21 mouse cellular contexts compared by ENCODE assay signal in the genomic region with DNA sequence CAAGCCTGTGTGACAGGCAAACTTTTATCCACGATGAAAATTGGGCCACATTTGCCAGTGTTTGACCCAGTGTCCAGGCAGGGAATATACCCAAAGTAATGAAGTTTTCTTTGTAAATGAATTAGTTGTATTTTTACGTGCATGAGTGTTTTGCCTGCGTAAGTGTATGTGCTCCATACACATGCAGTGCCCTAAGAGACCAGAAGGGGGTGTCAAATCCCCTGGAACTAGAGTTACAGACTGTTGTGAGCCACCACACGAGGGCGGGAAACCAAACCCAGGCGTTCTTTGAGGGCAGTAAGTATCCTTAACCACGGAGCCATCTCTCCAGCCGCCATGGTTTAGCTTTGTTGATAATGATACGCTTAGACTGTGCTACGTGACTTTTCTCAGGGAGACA.
"Had no signal": no experiment of that assay in that cellular context is flagged by ENCODE, and none has a peak within 500 bp of the region (broad histone marks: within the 10 kb centered on the region; RNA-seq: fewer than 3 reads in every experiment).

No protein-coding gene starts in this region.

- H3K27me3 ChIP-seq: megakaryocyte, embryonic 14.5 days; midbrain, embryonic 15.5 days had no signal

- ATAC-seq: intestine, embryonic 15.5 days; midbrain, embryonic 15.5 days had no signal

- DNase-seq: kidney, adult 11 months; kidney, adult 8-10 months; kidney, postnatal 10 days; kidney, postnatal 36 days; layer of hippocampus, adult 9-11 months; liver, embryonic 13.5 days; lung, embryonic 14.5 days; lung, postnatal 10 days; lung, postnatal 36 days; right cerebral cortex, adult 18-20 months; right cerebral cortex, postnatal 14 days; spleen, adult 18-20 months; thymus, adult 2 months; thymus, postnatal 14 days had no signal

- H3K27ac ChIP-seq: intestine, embryonic 15.5 days; kidney, embryonic 15.5 days; limb, embryonic 10.5 days; limb, embryonic 13.5 days; liver, embryonic 13.5 days; midbrain, embryonic 10.5 days; midbrain, embryonic 15.5 days had no signal

- H3K9ac ChIP-seq: intestine, embryonic 15.5 days; kidney, embryonic 15.5 days; limb, embryonic 13.5 days; liver, embryonic 13.5 days; lung, embryonic 14.5 days; midbrain, embryonic 15.5 days had no signal

- H3K4me1 ChIP-seq: intestine, embryonic 15.5 days; megakaryocyte, embryonic 14.5 days had no signal

- H3K9me3 ChIP-seq: intestine, embryonic 15.5 days; limb, embryonic 10.5 days; limb, embryonic 13.5 days; liver, embryonic 13.5 days; midbrain, embryonic 10.5 days; midbrain, embryonic 15.5 days had no signal

- H3K4me2 ChIP-seq: intestine, embryonic 15.5 days; kidney, embryonic 15.5 days; limb, embryonic 13.5 days; liver, embryonic 13.5 days; lung, embryonic 14.5 days; midbrain, embryonic 15.5 days had no signal

- H3K4me3 ChIP-seq: intestine, embryonic 15.5 days; kidney, embryonic 15.5 days; limb, embryonic 10.5 days; limb, embryonic 13.5 days; liver, embryonic 13.5 days; megakaryocyte, embryonic 14.5 days; midbrain, embryonic 10.5 days; midbrain, embryonic 15.5 days had no signal

- H3K36me3 ChIP-seq: intestine, embryonic 15.5 days; kidney, embryonic 15.5 days; limb, embryonic 10.5 days; limb, embryonic 13.5 days; liver, embryonic 13.5 days; midbrain, embryonic 10.5 days; midbrain, embryonic 15.5 days had no signal
